Mouse (Mus musculus): ENCODE measurements around the gene Kat5. TPM values are rescaled to one million over a fixed set of nuclear protein-coding genes. Genes with fewer than 3 reads are reported as not detected.
A peak's percentile ranks its signal among the peaks of the same experiment; 100 is the strongest.

Kat5 gene
- 67.4 and 73.3 TPM in 2 replicates for polyA plus RNA-seq (2016; fragmentation: Nextera tagmentation; extraction: Ambion mirVana)

DNA sequence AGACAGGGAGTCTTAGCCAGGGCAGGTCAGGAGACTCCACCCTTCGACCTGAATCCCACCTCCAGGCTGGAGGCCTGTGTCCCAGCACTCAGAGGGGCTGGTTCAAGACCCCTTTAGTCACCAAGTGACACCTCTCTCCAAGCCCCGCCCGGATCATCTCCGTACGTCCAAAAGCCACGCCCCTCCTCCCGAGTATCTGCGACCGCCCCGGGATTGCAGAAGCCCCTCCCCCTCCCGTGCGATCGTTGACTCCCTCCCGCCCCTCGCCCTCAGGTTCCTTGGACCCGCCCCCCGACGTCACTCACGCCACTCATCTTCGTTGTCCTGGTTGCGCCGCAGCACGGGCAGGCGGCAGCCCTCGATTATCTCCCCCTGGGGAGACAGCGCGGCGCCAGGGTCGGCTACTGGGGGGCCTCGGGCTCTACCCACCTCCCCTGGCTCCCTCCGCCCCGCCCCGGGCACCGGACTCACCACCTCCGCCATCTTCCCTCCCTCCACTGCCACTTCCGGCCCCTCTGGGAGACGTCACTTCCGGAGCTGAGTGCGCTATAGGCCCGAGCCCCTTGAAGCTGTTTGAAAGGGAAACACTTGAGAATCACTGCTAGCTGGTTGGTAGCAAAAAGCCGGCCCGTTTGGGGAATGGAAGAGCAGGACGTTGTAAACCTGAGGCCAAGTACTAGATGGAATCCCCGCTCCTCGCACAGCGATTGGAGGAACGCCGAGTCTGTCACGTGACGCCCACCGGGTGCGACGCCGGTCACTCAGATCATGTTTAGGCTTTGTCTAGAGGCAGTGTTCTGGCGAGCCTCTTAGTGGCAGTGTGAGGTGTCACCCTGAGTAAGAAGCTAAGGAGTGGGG lies at the start of gene Kat5:
Gene Kat5, minus strand, starts transcription at position 691 of the 858 bp plus-strand sequence.
- peaks cover 21% of the 10 kb centered on the region for H3K4me1 ChIP-seq
- 1% methylated on average over 55 of the region's 55 CpGs for WGBS
- H3K27me3 ChIP-seq (replicated peaks): no peaks in the 10 kb centered on the region
- peak within 1 kb of the TSS; percentile 79 for H3K4me2 ChIP-seq (replicated peaks)
- H3K4me3 ChIP-seq: peak within 1 kb of the TSS; percentile 63
- H3K27ac ChIP-seq: peak within 1 kb of the TSS; percentile 93
- peak within 1 kb of the TSS; percentile 75 for H3K9ac ChIP-seq
- H3K9me3 ChIP-seq: no peaks in the 10 kb centered on the region
- H3K36me3 ChIP-seq: peaks cover 41% of the 10 kb centered on the region
- ATAC-seq (ENCODE audit: low FRiP score, low read depth): peak; percentile 92

DNA sequence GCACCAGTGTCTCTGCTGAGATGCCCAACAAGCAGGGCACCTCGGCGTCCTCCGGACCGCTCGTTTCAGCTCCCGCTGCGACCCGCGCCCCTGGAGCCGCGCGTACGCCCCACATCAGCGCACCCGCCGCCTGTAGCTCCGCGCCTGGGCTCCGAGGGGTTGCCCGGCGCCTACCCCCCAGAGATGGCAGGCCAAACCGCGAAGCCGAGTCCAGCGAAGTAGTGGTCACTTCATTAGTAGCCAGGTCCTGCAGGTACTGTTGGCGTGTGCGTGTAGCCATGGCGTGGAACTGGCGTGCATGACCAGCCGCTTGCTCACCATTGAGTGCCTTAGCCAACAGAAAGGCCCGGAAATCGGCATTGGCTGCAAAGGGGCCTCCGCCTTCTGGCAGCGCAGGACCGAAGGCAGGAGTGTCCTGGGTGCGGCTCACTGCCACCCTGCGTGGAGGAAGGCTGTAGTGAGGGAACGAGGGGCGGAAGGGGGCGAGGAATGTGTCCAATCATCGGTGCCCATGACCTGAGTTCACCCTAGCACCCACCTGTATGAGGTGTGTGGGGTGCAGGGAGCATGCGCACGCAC lies 44.8 kb upstream of the Kat5 start:
- no peak overlapping the region for H3K27ac ChIP-seq

DNA sequence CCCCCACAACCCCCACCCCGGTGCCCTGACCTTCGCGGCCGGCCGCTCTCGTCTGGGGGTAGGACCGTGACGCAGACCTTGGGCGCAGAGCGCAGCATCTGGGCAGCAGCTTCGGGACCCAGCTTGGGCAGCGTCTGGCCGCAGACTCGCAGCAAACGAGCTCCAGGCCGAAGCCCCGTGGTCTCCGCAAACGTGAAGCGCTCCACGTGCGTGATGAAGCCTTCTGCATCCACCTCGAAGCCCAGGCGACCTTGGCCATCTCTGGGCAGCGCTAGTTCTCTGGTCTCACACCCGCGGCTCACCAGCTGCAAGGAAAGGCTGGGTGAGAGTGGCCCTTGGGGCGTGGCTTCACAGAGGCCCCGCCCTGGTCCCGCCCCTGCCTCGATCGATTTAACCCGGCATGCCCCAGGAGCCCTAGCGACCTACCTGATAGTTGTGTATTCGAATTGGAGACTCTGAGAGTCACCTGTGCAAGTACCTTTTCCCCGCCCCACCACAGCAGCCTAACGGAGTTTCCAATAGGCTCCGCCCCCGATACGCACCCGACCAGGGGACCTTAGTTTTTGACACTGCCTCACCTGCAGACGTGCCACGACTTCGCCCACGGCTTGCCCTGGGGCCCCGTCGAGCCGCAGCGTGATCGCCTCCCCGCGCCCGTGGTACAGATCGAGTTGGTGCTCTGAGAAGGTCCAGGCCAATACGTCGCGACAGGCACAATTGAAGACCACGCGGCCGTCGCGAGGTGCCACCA lies 44.1 kb upstream of the Kat5 start:
- Histone ChIP-seq H3K4me1 (peaks cover 16% of the 10 kb centered on the region), H3K9me3 (no peaks in the 10 kb centered on the region), H3K9ac (peak overlapping the region; percentile 47), H3K27me3 (replicated peaks) (peaks cover 37% of the 10 kb centered on the region), H3K4me2 (replicated peaks) (peak overlapping the region; percentile 74), H3K27ac (no peak overlapping the region), H3K36me3 (peaks cover 20% of the 10 kb centered on the region), H3K4me3 (peak overlapping the region; percentile 42)
- peak; percentile 62; the same call in 1 of the 2 replicates for ATAC-seq (ENCODE audit: low FRiP score, low read depth)
- 6% methylated on average over 62 of the region's 62 CpGs for WGBS

More for the DNA sequence above, 44.8 kb upstream of the Kat5 start:
- Histone ChIP-seq H3K4me1 (peaks cover 14% of the 10 kb centered on the region), H3K27me3 (replicated peaks) (peaks cover 37% of the 10 kb centered on the region), H3K9me3 (no peaks in the 10 kb centered on the region), H3K4me3 (peak overlapping the region; percentile 42), H3K9ac (peak overlapping the region; percentile 47; the same call in 1 of the 2 replicates), H3K36me3 (peaks cover 20% of the 10 kb centered on the region), H3K4me2 (replicated peaks) (peak overlapping the region; percentile 74)
- 6% methylated on average over 43 of the region's 43 CpGs for WGBS
- 0 out of 2 replicates have a peak, but pooled peaks have one; percentile 41 for ATAC-seq (ENCODE audit: low FRiP score, low read depth)

DNA sequence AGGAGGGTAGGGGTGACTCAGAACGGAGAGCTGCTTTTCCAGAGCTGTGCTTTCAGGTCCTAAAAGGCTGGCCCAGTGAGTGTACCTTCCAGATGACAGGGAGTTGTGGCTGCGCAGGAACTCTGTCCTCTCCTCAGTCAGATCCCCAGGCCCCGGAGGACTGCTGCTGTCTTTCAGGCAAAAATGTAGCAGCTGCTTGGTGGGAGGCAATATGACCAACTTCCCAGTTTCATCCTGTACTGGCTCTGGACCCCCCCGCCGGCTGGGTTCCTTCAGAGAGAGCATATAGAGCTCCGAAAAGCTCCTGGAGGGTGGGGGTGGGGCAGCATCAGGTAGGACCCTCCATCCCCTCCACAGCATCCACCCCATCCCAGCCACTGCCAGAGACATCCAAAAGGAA lies 42.5 kb upstream of the Kat5 start:
- Histone ChIP-seq H3K9me3 (no peaks in the 10 kb centered on the region), H3K4me1 (peaks cover 25% of the 10 kb centered on the region), H3K4me3 (no peak overlapping the region), H3K9ac (no peak overlapping the region), H3K27me3 (replicated peaks) (peaks cover 37% of the 10 kb centered on the region), H3K4me2 (replicated peaks) (no peak overlapping the region), H3K36me3 (peaks cover 25% of the 10 kb centered on the region), H3K27ac (no peak overlapping the region)
- WGBS: 80% methylated on average over 6 of the region's 6 CpGs
- no peak for ATAC-seq (ENCODE audit: low FRiP score, low read depth)

DNA sequence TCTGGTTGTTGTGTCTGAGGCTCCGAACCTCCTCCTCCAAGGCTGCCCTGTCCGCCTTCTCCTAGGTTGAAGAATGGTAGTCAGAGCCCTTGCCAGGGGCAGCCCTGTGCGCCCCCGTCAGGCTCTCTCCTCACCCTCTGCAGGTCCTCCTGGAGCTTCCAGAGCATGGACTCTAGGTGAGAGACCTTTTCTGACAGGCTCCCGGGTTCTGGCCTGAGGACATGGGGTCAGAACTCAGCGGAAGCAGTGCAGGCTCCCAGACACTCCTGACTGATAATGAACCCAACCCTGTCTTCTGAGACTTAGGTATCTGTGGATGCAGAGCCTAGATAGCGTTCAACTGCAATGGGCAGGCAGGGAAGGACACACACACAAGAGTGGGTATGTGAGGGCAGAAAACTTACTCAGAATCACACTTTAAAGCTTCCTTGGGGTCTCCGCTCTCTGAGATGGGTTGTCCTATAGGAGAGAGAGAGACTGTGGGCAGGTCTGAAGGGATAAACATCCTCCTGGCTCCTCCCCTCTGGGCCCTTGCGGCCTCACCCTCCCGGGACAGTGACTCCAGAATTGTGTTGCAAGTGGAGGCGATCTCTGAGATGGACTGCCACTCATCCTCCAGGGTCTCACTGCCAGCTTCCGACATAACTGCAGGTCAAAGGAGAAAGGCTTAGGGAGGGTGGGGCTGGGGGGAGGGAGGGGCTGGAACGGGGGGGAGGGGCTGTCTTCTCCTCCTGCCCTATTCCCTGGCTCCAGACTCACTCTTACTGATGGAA lies 41.7 kb upstream of the Kat5 start:
- Histone ChIP-seq H3K4me1 (peaks cover 25% of the 10 kb centered on the region), H3K4me3 (no peak overlapping the region), H3K9ac (no peak overlapping the region), H3K27me3 (replicated peaks) (peaks cover 36% of the 10 kb centered on the region), H3K27ac (no peak overlapping the region), H3K4me2 (replicated peaks) (no peak overlapping the region), H3K9me3 (no peaks in the 10 kb centered on the region), H3K36me3 (peaks cover 34% of the 10 kb centered on the region)
- WGBS: 62% methylated on average over 13 of the region's 13 CpGs
- ATAC-seq (ENCODE audit: low FRiP score, low read depth): no peak

DNA sequence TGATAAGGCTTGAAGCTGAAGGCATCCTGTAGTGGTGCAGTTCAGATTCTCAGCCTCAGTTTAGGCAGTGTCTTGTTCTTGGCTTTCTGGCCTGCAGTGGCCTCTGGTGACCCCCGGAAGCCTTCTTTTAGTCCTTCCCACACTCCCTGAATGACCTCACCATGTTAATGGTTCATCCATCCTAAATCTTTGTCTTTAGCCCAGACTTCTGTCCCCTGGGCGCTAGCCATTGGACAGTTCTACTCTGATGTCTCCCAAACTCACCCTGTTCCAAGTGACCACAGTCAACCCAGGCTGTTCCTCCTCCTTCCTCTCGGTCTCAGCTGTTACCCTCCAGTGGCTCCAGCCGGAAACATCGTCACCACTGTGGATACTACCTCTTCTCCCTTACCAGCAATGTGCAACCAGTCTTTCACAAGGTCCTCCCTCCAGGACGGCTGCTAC lies 39.3 kb upstream of the Kat5 start:
- Histone ChIP-seq H3K9me3 (no peaks in the 10 kb centered on the region), H3K9ac (peak overlapping the region; percentile 44; the same call in 1 of the 2 replicates), H3K36me3 (peaks cover 56% of the 10 kb centered on the region), H3K27ac (no peak overlapping the region), H3K4me3 (no peak overlapping the region), H3K4me1 (peaks cover 17% of the 10 kb centered on the region), H3K4me2 (replicated peaks) (peak overlapping the region; percentile 60), H3K27me3 (replicated peaks) (peaks cover 12% of the 10 kb centered on the region)
- 69% methylated on average over 6 of the region's 6 CpGs for whole genome bisulfite sequencing
- no peak for ATAC-seq (ENCODE audit: low FRiP score, low read depth)

DNA sequence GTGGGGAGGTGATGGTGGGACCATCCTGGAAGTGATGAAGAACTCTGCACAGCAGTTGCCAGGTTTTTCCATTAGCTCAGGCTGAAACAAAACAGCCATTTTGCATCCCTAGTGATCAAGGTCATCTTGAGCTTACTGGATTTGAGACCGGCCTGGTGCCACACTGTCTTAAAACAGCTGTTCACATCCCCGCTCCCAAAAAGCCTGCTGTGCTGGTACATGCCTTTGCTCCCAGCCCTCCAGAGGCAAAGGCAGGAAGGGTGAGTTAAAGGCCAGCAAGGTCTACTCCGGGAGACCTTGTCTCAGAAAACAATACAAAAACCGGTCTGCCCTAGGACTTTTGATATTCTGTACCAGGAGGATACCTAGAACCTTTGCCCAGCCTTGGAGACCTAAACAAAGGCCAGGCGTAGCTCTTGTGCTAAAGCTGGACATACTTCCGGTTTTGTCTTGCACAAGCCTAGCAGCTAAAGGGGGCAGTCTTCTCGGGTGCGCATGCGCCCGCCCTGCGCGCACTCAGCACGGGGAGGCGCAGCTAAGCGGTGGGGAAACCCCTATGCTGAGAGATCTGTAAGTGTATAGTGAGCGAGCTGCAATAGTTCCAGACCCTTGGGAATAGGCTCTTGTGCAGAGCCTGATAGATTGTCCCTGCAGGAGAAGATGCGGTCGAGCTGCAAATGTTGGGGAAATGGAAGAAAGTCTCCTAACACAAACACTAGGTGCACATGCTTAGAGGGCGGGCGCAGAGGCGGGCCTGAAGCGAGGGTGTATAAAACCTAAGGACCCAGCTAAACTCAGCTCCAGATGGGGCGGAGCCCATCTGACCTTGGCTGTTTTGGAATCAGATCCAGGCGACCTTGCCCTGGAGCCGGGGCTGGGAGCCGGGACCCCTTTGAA lies 38.6 kb upstream of the Kat5 start:
- peaks cover 5% of the 10 kb centered on the region; the same call in 1 of the 2 replicates for H3K27me3 ChIP-seq (replicated peaks)
- H3K4me3 ChIP-seq: peak overlapping the region; percentile 16; the same call in 1 of the 2 replicates
- 14% methylated on average over 26 of the region's 26 CpGs for WGBS
- peak overlapping the region; percentile 33; the same call in 1 of the 2 replicates for H3K27ac ChIP-seq
- peaks cover 61% of the 10 kb centered on the region for H3K36me3 ChIP-seq
- H3K9ac ChIP-seq: peak overlapping the region; percentile 44; the same call in 1 of the 2 replicates
- peak; percentile 78 for ATAC-seq (ENCODE audit: low FRiP score, low read depth)
- no peaks in the 10 kb centered on the region for H3K9me3 ChIP-seq
- H3K4me2 ChIP-seq (replicated peaks): peak overlapping the region; percentile 60
- peaks cover 11% of the 10 kb centered on the region for H3K4me1 ChIP-seq

DNA sequence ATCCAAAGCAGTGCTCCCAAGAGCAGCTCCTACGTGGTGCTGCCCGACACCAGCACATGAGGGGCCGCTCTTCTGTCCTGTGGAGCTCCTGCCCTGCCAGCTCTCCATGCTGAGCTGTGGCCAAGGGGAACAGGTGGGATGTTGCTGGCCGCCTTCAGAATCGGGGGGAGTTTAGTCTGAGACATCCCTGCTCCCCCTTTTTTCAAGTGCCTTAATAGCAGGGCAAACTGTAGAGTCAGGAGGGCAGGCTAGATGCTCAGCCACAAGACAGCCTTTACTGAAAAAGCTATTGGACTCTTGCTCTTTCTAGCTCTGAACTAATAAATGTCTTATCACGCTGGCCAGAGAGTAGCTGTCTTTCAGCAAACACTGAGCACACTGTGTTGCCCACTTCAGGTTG lies 37.8 kb upstream of the Kat5 start:
- Histone ChIP-seq H3K27ac (no peak overlapping the region), H3K9ac (no peak overlapping the region)

DNA sequence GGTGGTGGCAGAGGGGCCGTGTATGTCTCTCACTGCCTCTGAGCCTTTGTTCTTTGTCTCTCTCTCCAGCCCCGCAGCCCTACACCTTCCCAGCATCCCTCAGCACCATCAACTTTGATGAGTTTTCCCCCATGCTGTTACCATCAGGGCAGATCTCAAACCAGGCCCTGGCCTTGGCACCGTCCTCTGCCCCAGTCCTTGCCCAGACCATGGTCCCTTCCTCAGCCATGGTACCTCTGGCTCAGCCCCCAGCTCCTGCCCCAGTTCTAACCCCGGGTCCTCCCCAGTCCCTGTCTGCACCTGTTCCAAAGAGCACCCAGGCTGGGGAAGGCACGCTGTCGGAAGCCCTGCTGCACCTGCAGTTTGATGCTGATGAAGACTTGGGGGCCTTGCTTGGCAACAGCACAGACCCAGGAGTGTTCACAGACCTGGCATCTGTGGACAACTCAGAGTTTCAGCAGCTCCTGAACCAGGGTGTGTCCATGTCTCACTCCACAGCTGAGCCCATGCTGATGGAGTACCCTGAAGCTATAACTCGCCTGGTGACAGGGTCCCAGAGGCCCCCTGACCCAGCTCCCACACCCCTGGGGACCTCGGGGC lies 36.8 kb upstream of the Kat5 start:
- Histone ChIP-seq H3K4me1 (peaks cover 11% of the 10 kb centered on the region), H3K9me3 (no peaks in the 10 kb centered on the region), H3K4me3 (no peak overlapping the region), H3K4me2 (replicated peaks) (no peak overlapping the region), H3K27ac (no peak overlapping the region), H3K27me3 (replicated peaks) (no peaks in the 10 kb centered on the region), H3K9ac (no peak overlapping the region), H3K36me3 (peaks cover 72% of the 10 kb centered on the region)
- WGBS: 92% methylated on average over 8 of the region's 8 CpGs
- no peak for ATAC-seq (ENCODE audit: low FRiP score, low read depth)

More for the DNA sequence above, 37.8 kb upstream of the Kat5 start:
- Histone ChIP-seq H3K36me3 (peaks cover 68% of the 10 kb centered on the region), H3K4me2 (replicated peaks) (no peak overlapping the region), H3K4me3 (no peak overlapping the region), H3K4me1 (peaks cover 11% of the 10 kb centered on the region), H3K9me3 (no peaks in the 10 kb centered on the region), H3K27me3 (replicated peaks) (no peaks in the 10 kb centered on the region; the same call in 1 of the 2 replicates)
- ATAC-seq (ENCODE audit: low FRiP score, low read depth): no peak
- WGBS: 97% methylated on average over 6 of the region's 6 CpGs

DNA sequence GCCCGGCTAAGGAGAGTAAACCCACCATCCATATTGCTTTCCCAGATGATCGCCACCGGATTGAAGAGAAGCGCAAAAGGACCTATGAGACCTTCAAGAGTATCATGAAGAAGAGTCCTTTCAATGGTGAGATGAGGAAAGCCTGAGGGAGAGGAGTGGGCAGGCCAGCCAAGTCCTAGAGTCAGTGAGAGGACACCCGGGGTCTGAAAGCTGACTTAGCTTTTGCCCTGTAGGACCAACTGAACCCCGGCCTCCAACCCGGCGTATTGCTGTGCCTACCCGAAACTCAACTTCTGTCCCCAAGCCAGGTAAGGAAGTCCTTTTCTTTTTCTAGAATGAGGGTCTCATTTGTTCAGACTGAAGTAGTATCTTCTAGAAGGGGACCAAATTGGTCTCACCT lies 35.2 kb upstream of the Kat5 start:
- Histone ChIP-seq H3K36me3 (peaks cover 73% of the 10 kb centered on the region), H3K4me2 (replicated peaks) (no peak overlapping the region), H3K9ac (no peak overlapping the region), H3K9me3 (no peaks in the 10 kb centered on the region), H3K4me3 (no peak overlapping the region), H3K4me1 (peaks cover 11% of the 10 kb centered on the region), H3K27me3 (replicated peaks) (no peaks in the 10 kb centered on the region), H3K27ac (no peak overlapping the region)
- 98% methylated on average over 9 of the region's 9 CpGs for WGBS
- ATAC-seq (ENCODE audit: low FRiP score, low read depth): no peak

All from neural tube, embryonic 12.5 days (tissue).